Mouse (Mus musculus) hematopoietic stem cell, adult 5-6 weeks (primary cell): Measurements from ENCODE around the gene Tulp3. TPM values are rescaled to one million over a fixed set of nuclear protein-coding genes. Genes with fewer than 3 reads are reported as not detected.

Experiments
- ATAC-seq, 2 experiments: fragments of 125-278 bp in 1 of 2; replicated peaks in 1 of 2; 2 replicates each; pipeline ENCODE4 v1.8.0; 2016 to 2017; ENCODE audit warnings: inconsistent platforms in 2 of 2, mild to moderate bottlenecking in 2 of 2, moderate number of reproducible peaks in 2 of 2, low read depth in 1 of 2, moderate TSS enrichment in 1 of 2; ENCODE audit not compliant: low FRiP score in 2 of 2, poor library complexity in 2 of 2, severe bottlenecking in 2 of 2, insufficient read depth in 1 of 2, low TSS enrichment in 1 of 2
- total RNA-seq: library from RNA; stranded (forward); fragments of 172-1452, 232-1000 nt; gene quantifications from 2 replicates; pipeline ENCODE4 v1.2.3, GENCODE M21; 2017

The Tulp3 gene
- 0.56 and 1.5 TPM in 2 replicates for total RNA-seq

GRCm38 (mm10) chr6:128355726-128356416 is at the start of gene Tulp3:
Gene Tulp3 (minus strand): TSS chr6:128355851.
- ATAC-seq = peak; percentile 96 to 97

GRCm38 (mm10) chr6:128404708-128405107 is 49.1 kb upstream of the Tulp3 start:
- peak; percentile 79 to 81 for ATAC-seq

GRCm38 (mm10) chr6:128399421-128400185 is 44.0 kb upstream of the Tulp3 start:
- no peak for ATAC-seq

GRCm38 (mm10) chr6:128398996-128399395 is 43.3 kb upstream of the Tulp3 start, which contains the start of gene Nrip2:
Gene Nrip2 (plus strand): TSS chr6:128399296.
- no peak for ATAC-seq

- no peak for ATAC-seq
Measured at GRCm38 (mm10) chr6:128397574-128398261, 42.1 kb upstream of the Tulp3 start.

GRCm38 (mm10) chr6:128390683-128391082 is 35.0 kb upstream of the Tulp3 start:
- no peak for ATAC-seq

GRCm38 (mm10) chr6:128389185-128389584 is 33.5 kb upstream of the Tulp3 start:
- no peak for ATAC-seq

- no peak for ATAC-seq
Measured at GRCm38 (mm10) chr6:128385026-128385425, 29.4 kb upstream of the Tulp3 start.

GRCm38 (mm10) chr6:128383752-128384151 is 28.1 kb upstream of the Tulp3 start:
- 0 out of 4 replicates have a peak, but pooled peaks of 1 of the 2 experiments have one; percentile 41 for ATAC-seq

GRCm38 (mm10) chr6:128381254-128381653 is 25.6 kb upstream of the Tulp3 start:
- ATAC-seq = no peak

GRCm38 (mm10) chr6:128380594-128381167 is 25.0 kb upstream of the Tulp3 start:
- ATAC-seq = peak in 1 of 2 experiments; percentile 37; a peak in 1 of 4 replicates

GRCm38 (mm10) chr6:128379636-128380035 is 24.0 kb upstream of the Tulp3 start:
- ATAC-seq = peak in 1 of 2 experiments; percentile 43; a peak in 1 of 4 replicates

GRCm38 (mm10) chr6:128376371-128377085 is 20.9 kb upstream of the Tulp3 start:
- ATAC-seq = no peak

- no peak for ATAC-seq
Measured at GRCm38 (mm10) chr6:128375192-128375591, 19.5 kb upstream of the Tulp3 start, which contains the start of the genes Tex52 and Gm44596. Gene Tex52 (plus strand): TSS chr6:128375456. Gene Gm44596 (plus strand): TSS chr6:128375503.

GRCm38 (mm10) chr6:128370040-128370439 is 14.4 kb upstream of the Tulp3 start:
- no peak for ATAC-seq

- no peak for ATAC-seq
Measured at GRCm38 (mm10) chr6:128366466-128366865, 10.8 kb upstream of the Tulp3 start.

GRCm38 (mm10) chr6:128364721-128365120 is 9.1 kb upstream of the Tulp3 start:
- ATAC-seq = no peak
